Mouse (Mus musculus): ENCODE results near the gene Dnmt3c. TPM values are rescaled to one million over a fixed set of nuclear protein-coding genes. Genes with fewer than 3 reads are reported as not detected.
A peak's percentile ranks its signal among the peaks of the same experiment; 100 is the strongest.
"Not testable (repeated sequence)": the region's sequence is repeated elsewhere in the genome, so short reads cannot be mapped to it uniquely, and the experiment has no call there.

Dnmt3c gene
- polyA plus RNA-seq (2015; fragmentation: Nextera tagmentation; extraction: Ambion mirVana) = not detected in 2 replicates

DNA sequence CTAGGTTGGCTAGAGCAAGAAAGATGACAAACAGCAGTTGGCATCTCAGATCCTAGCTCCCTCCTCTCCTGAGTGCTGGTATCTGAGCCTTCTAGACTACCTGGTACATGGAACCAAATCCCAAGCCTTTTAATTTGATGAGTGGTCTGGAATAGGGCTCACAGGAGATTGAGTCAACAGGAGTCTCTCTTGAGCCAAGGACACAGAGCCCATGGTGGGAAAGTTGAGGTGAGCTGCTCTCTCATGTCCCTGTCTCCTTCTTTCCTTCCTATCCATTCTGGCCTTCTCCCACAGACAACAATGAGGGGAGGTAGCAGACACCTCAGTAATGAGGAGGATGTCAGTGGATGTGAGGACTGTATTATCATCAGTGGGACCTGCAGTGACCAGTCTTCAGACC is at the start of gene Dnmt3c:
TSS of gene Dnmt3c (plus strand) at position 301 of the 400 bp plus-strand sequence.
- ATAC-seq = no peak
- no peaks in the 10 kb centered on the region for H3K27me3 ChIP-seq (replicated peaks; ENCODE audit: control insufficient read depth, insufficient read depth, low read length)
- H3K36me3 ChIP-seq (ENCODE audit: control insufficient read depth, insufficient read depth, low read length) = no peaks in the 10 kb centered on the region
- H3K4me2 ChIP-seq (ENCODE audit: low read depth, low read length) = no peak within 1 kb of the TSS
- H3K4me3 ChIP-seq (ENCODE audit: low read length) = no peak within 1 kb of the TSS
- H3K27ac ChIP-seq (ENCODE audit: low read length) = no peak within 1 kb of the TSS
- H3K9ac ChIP-seq (ENCODE audit: low read depth, low read length) = no peak within 1 kb of the TSS
- no peaks in the 10 kb centered on the region for H3K9me3 ChIP-seq (ENCODE audit: control insufficient read depth, low read length)
- no peaks in the 10 kb centered on the region for H3K4me1 ChIP-seq (ENCODE audit: control insufficient read depth, insufficient read depth, low read length)

DNA sequence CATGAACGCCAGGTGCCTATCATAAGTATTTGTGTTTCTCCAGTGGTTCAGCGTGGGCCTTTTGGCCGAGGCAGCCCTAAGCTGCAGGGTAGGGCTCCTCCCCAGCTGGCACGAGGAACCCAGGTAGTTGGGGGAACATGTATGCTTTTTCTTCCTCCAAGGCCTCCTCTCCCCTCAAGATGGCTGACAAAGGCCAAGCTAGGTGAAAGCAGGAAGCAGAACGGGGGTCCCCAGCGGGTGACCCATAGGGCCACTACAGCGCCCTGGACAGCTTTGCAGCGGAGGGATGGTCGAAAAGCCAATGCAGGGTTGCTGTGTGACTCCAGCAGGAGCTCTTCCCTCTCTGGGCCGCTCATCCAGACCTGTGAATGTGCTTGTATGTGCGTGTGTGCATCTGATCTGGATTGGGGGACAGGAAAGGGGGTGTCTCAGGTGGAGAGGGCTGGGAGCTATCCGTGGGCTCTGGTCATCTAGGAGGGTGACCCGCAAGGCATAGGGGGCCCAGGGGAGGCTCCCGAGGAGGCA is 47.6 kb upstream of the Dnmt3c start:
- H3K4me3 ChIP-seq (ENCODE audit: low read length) = peak overlapping the region; percentile 68
- ATAC-seq = no peak; the same call in 1 of the 2 replicates
- H3K9ac ChIP-seq (ENCODE audit: low read depth, low read length) = peak overlapping the region; percentile 79
- no peak overlapping the region for H3K27ac ChIP-seq (ENCODE audit: low read length)
- no peaks in the 10 kb centered on the region for H3K36me3 ChIP-seq (ENCODE audit: control insufficient read depth, insufficient read depth, low read length)
- H3K4me2 ChIP-seq (ENCODE audit: low read depth, low read length) = peak overlapping the region; percentile 94
- H3K9me3 ChIP-seq (ENCODE audit: control insufficient read depth, low read length) = no peaks in the 10 kb centered on the region
- H3K27me3 ChIP-seq (replicated peaks; ENCODE audit: control insufficient read depth, insufficient read depth, low read length) = no peaks in the 10 kb centered on the region
- peaks cover 13% of the 10 kb centered on the region for H3K4me1 ChIP-seq (ENCODE audit: control insufficient read depth, insufficient read depth, low read length)
- 27% methylated on average over 14 of the region's 14 CpGs for WGBS

DNA sequence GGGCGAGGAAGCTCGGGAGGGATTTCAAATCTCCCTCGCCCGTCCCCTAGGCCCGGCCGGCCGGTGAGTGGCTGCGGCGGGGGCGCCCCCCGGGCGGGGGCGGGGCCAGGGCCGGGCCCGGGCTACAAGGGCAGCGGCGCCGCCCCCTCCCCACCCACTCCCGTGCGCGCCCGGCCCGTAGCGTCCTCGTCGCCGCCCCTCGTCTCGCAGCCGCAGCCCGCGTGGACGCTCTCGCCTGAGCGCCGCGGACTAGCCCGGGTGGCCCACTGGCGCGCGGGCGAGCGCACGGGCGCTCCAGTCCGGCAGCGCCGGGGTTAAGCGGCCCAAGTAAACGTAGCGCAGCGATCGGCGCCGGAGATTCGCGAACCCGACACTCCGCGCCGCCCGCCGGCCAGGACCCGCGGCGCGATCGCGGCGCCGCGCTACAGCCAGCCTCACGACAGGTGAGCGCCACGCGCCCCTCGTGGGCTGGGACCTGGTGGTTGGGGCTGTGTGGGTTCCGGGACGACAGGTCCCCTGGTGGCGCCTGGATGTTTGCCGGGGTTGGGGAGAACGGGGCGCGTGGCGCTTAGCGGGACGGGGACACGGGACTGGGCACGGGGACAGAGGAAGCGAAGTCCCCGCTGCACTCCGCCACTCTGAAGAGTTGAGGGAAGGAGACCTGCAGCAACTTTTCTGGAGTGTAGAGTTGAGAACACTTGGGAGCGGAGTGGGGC is 47.0 kb upstream of the Dnmt3c start, which contains the start of gene Dnmt3b:
TSS of gene Dnmt3b (plus strand) at position 153 of the 716 bp plus-strand sequence.
- ATAC-seq = peak; percentile 87
- Histone ChIP-seq H3K27ac (ENCODE audit: low read length) (no peak within 1 kb of the TSS), H3K4me1 (ENCODE audit: control insufficient read depth, insufficient read depth, low read length) (peaks cover 13% of the 10 kb centered on the region), H3K27me3 (replicated peaks; ENCODE audit: control insufficient read depth, insufficient read depth, low read length) (no peaks in the 10 kb centered on the region), H3K4me3 (ENCODE audit: low read length) (peak within 1 kb of the TSS; percentile 68), H3K4me2 (ENCODE audit: low read depth, low read length) (peak within 1 kb of the TSS; percentile 94), H3K36me3 (ENCODE audit: control insufficient read depth, insufficient read depth, low read length) (no peaks in the 10 kb centered on the region), H3K9ac (ENCODE audit: low read depth, low read length) (peak within 1 kb of the TSS; percentile 79), H3K9me3 (ENCODE audit: control insufficient read depth, low read length) (no peaks in the 10 kb centered on the region)
- under 1% methylated on average over 86 of the region's 93 CpGs for WGBS

DNA sequence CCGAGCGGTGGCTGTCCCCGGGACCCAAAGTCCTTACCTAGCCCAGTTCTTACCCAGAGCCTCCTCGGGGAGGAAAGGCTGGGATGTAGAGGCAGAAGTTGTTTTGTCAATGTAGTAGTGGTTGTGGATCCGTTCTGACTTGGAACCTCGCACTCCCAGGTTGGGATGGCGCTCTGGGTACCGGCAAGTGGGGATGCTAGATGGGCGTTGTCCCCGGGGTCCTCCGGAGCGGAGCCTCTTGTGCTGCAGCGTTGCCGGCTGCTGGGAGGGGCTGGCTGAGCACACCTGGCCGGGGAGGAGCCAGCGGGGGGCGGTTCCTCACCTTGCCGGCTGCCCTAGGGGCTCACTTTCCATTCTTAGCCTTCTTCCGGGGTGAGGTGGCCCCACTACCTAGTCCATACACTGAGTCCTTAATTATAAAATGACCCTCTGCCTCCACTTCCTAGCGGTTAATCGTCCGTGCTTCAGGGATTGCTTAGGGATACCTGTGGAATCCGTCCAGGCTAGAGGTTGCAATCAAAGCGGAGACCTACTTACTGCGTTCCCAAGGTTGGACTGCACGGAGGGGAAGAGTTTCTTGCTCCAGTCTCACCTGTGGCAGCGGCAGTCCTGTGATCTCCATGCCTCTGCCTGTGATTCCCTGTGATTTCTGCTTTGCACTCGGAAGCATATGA is 46.3 kb upstream of the Dnmt3c start:
- Histone ChIP-seq H3K4me3 (ENCODE audit: low read length) (peak overlapping the region; percentile 68), H3K4me2 (ENCODE audit: low read depth, low read length) (peak overlapping the region; percentile 94), H3K27ac (ENCODE audit: low read length) (no peak overlapping the region), H3K9me3 (ENCODE audit: control insufficient read depth, low read length) (no peaks in the 10 kb centered on the region), H3K9ac (ENCODE audit: low read depth, low read length) (peak overlapping the region; percentile 79), H3K27me3 (replicated peaks; ENCODE audit: control insufficient read depth, insufficient read depth, low read length) (no peaks in the 10 kb centered on the region), H3K4me1 (ENCODE audit: control insufficient read depth, insufficient read depth, low read length) (peaks cover 13% of the 10 kb centered on the region), H3K36me3 (ENCODE audit: control insufficient read depth, insufficient read depth, low read length) (no peaks in the 10 kb centered on the region)
- peak; percentile 67 for ATAC-seq
- 3% methylated on average over 28 of the region's 28 CpGs for WGBS

DNA sequence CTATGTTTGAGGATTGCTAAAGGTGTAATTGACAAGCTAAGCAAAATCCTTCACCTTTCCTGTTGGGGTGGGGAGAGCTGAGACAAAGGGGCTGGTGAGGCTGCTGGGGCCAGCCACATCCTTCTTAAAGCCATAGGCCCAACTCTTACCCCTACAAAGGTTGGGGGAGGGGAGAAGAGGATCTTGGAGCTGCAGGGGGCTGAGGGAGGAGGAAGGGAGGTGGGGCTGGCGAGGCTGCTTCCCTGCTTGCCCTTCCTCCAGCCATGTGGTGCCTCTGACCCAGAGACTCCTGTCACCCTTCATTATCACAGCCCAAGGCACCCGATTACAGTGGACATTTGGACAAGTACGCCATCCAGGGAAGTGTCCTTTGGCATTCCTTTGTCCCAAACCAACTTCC is 44.8 kb upstream of the Dnmt3c start:
- WGBS = 69% methylated on average over 3 of the region's 3 CpGs
- no peak for ATAC-seq

DNA sequence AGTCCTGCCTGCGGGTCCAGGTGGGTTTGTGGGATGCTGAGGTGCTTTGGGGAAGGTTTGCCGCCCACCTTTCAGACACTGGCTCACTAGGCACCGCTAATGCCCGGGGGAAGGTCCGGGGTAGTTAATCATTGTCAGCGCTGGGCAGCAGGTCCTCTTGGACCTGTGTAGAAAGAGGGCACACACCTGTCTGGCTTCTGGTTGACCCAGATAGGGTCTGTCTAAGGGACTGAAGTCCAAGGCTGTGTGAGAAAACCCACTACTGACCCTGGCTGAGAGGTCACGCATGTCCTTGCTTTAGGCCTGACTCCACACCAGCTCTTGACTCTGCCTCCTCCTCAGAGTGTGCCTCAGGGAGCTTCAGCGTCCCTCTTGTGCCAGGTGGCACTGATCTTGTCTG is 38.8 kb upstream of the Dnmt3c start:
- H3K36me3 ChIP-seq (ENCODE audit: control insufficient read depth, insufficient read depth, low read length); H3K4me1 ChIP-seq (ENCODE audit: control insufficient read depth, insufficient read depth, low read length); H3K9me3 ChIP-seq (ENCODE audit: control insufficient read depth, low read length); H3K27ac ChIP-seq (ENCODE audit: low read length); H3K4me3 ChIP-seq (ENCODE audit: low read length); H3K9ac ChIP-seq (ENCODE audit: low read depth, low read length); H3K27me3 ChIP-seq (replicated peaks; ENCODE audit: control insufficient read depth, insufficient read depth, low read length); H3K4me2 ChIP-seq (ENCODE audit: low read depth, low read length): not testable (repeated sequence)
- WGBS = 57% methylated on average over 6 of the region's 8 CpGs
- ATAC-seq = peak; percentile 69

More for the DNA sequence above, 44.8 kb upstream of the Dnmt3c start:
- Histone ChIP-seq H3K4me3 (ENCODE audit: low read length) (no peak overlapping the region), H3K9me3 (ENCODE audit: control insufficient read depth, low read length) (no peaks in the 10 kb centered on the region), H3K36me3 (ENCODE audit: control insufficient read depth, insufficient read depth, low read length) (no peaks in the 10 kb centered on the region), H3K9ac (ENCODE audit: low read depth, low read length) (no peak overlapping the region), H3K27ac (ENCODE audit: low read length) (no peak overlapping the region), H3K27me3 (replicated peaks; ENCODE audit: control insufficient read depth, insufficient read depth, low read length) (no peaks in the 10 kb centered on the region), H3K4me2 (ENCODE audit: low read depth, low read length) (no peak overlapping the region), H3K4me1 (ENCODE audit: control insufficient read depth, insufficient read depth, low read length) (peaks cover 13% of the 10 kb centered on the region)

DNA sequence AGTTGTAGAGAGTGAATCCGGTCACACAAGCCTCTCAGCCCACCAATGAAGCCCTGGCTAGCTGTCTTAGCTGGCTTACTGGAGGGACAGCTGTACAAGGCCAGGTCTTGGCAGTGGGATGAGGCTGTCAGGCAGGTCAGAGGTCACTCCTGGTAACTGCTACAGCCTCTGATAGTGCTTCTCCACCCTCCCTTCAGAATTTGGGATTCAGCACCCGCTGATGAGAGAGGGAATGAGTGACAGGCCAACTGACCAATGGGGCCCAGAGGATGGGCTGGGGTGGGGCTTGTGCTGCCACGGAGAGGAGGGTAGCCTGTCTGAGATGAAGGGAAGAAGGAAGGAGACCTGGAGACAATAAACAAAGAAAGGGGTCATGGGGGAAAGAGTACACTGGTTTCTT is 35.8 kb upstream of the Dnmt3c start:
- H3K27ac ChIP-seq (ENCODE audit: low read length) = no peak overlapping the region
- 41% methylated on average over 3 of the region's 3 CpGs for WGBS
- ATAC-seq = no peak

DNA sequence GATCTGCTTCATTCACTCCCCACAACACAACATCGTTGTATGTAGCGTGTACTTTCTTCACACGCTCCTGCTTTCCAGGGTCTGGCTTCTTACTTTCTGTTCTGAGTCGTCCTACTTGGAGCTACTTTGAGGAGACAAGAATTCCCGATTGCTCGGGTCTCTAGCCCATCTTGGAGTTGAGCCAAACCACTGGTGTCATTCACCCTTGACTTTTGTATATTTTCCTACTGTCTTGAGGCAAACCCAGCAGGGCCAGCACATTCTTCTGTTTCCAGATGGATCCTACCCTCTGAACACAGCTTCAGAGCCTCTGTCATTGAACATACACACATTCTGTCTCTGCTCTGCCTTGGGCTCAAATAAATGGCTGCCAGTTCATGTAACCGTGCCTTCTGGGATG is 31.1 kb upstream of the Dnmt3c start:
- no peak overlapping the region for H3K27ac ChIP-seq (ENCODE audit: low read length)
- H3K4me1 ChIP-seq (ENCODE audit: control insufficient read depth, insufficient read depth, low read length) = no peaks in the 10 kb centered on the region
- H3K9me3 ChIP-seq (ENCODE audit: control insufficient read depth, low read length) = no peaks in the 10 kb centered on the region
- H3K4me3 ChIP-seq (ENCODE audit: low read length) = no peak overlapping the region
- ATAC-seq = no peak
- H3K9ac ChIP-seq (ENCODE audit: low read depth, low read length) = no peak overlapping the region
- no peaks in the 10 kb centered on the region for H3K36me3 ChIP-seq (ENCODE audit: control insufficient read depth, insufficient read depth, low read length)
- H3K27me3 ChIP-seq (replicated peaks; ENCODE audit: control insufficient read depth, insufficient read depth, low read length) = no peaks in the 10 kb centered on the region
- WGBS = 81% methylated on average over 7 of the region's 7 CpGs
- H3K4me2 ChIP-seq (ENCODE audit: low read depth, low read length) = no peak overlapping the region

More for the DNA sequence above, 35.8 kb upstream of the Dnmt3c start:
- Histone ChIP-seq H3K36me3 (ENCODE audit: control insufficient read depth, insufficient read depth, low read length) (no peaks in the 10 kb centered on the region), H3K4me2 (ENCODE audit: low read depth, low read length) (no peak overlapping the region), H3K9ac (ENCODE audit: low read depth, low read length) (no peak overlapping the region), H3K4me1 (ENCODE audit: control insufficient read depth, insufficient read depth, low read length) (no peaks in the 10 kb centered on the region; the same call in 1 of the 2 replicates), H3K9me3 (ENCODE audit: control insufficient read depth, low read length) (no peaks in the 10 kb centered on the region), H3K27me3 (replicated peaks; ENCODE audit: control insufficient read depth, insufficient read depth, low read length) (no peaks in the 10 kb centered on the region), H3K4me3 (ENCODE audit: low read length) (no peak overlapping the region)

DNA sequence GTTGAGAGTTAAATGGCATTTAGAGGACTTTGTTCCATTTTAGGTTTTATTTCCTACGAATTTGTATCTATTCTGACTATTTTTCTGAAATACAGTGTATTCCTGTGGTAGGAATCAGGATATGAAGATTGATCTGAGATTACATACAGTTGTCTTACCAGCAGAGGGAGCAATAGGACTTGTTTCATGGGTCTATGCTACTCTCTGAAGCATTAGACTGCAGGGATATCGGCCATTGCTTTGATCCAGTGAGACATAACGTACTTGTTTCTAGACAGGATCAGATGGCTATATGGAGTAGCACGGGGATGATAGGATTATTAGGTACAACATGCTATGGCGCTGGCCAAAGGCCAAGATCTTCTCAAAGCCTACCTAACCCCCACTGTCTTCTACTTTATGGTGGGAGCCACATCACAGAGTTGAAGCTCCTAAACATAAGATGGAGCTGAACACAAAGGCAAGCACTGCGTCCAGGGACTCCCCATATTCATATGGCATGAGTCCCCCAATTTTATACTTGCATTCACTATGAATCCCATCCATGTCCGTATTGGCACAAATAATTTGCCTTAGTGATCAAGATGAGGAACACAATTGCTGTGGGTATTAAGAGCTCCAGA is 27.6 kb upstream of the Dnmt3c start:
- WGBS = 72% methylated on average over 7 of the region's 7 CpGs
- peak; percentile 46 for ATAC-seq
- Histone ChIP-seq H3K4me1 (ENCODE audit: control insufficient read depth, insufficient read depth, low read length) (no peaks in the 10 kb centered on the region), H3K9me3 (ENCODE audit: control insufficient read depth, low read length) (no peaks in the 10 kb centered on the region), H3K9ac (ENCODE audit: low read depth, low read length) (no peak overlapping the region), H3K27ac (ENCODE audit: low read length) (no peak overlapping the region), H3K27me3 (replicated peaks; ENCODE audit: control insufficient read depth, insufficient read depth, low read length) (no peaks in the 10 kb centered on the region), H3K36me3 (ENCODE audit: control insufficient read depth, insufficient read depth, low read length) (no peaks in the 10 kb centered on the region), H3K4me2 (ENCODE audit: low read depth, low read length) (no peak overlapping the region), H3K4me3 (ENCODE audit: low read length) (no peak overlapping the region)
